Mouse (Mus musculus) neural tube, embryonic 10.5 days (tissue): Measurements from ENCODE around the gene Ksr2.
A peak's percentile ranks its signal among the peaks of the same experiment; 100 is the strongest.

Experiments
- DNase-seq: peaks from one replicate; pipeline ENCODE4 v3.0.0-alpha.2; 2017; ENCODE audit warnings: low spot score; ENCODE audit errors: extremely low spot score

Ksr2 gene

GRCm38 (mm10) chr5:117481162-117481561 is 67.4 kb downstream of the Ksr2 start:
- DNase-seq: no peak

DNA sequence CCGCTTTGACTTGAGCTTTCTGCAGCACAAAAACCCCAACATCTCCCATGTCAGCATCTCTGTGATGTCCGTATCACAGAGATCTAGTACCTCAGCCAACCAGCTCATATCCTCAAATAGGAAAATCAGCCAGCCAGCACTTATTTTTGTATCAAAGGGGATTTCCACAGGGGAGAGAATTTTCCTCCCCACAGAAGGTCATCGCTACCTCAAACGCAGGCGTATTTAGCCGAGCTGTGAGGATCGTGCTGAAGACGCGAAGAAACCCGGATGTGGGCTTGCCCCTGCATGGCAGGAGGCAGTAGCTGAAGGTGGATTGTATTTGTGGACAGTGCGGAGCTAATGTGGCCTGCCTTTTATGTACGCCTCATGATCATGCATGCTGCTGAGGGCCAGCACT is 67.8 kb downstream of the Ksr2 start:
- no peak for DNase-seq

GRCm38 (mm10) chr5:117482013-117482412 is 68.2 kb downstream of the Ksr2 start:
- DNase-seq: no peak

DNA sequence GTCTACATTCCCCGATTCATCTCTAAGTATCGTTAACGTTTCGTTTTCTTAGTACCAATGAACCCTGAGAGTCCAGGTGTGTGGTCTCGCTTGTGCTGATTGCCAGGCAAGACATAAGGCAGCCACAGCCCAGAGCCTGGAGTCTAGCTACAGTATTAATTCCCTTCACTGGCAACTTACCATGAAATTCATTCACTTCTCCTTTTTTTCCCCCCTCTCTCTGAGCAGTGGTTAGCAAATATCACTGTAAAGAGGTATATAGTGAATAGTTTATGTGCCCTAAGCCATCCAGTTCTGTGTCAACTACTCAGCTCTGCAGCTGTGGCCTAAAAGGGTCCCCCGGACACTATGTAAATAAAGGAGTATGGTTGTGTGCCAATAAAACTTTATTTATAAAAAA is 71.6 kb downstream of the Ksr2 start:
- DNase-seq: no peak

DNA sequence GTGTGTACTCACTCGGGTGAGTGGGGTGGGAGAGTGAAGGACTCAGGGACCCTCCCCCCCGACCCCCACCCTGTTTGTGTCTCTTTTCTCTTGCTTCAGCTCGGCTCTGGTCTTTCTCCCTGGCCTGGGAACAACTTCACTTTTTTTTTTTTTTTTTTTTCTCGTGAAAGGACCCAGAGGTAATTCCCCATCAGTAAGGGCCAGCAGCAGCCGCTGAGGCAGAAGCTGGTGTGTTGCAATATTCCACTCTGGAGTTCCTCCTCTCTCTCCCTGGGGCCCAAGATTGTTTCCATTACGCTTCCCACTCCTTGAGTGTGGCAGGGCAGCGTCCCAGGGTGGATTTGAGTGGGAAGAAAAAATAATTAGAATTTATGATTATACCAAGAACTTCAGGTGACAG is 72.3 kb downstream of the Ksr2 start:
- no peak for DNase-seq

- DNase-seq: no peak
Observed at GRCm38 (mm10) chr5:117488155-117488554, 74.4 kb downstream of the Ksr2 start.

- no peak for DNase-seq
Observed at GRCm38 (mm10) chr5:117488670-117489325, 75.0 kb downstream of the Ksr2 start.

GRCm38 (mm10) chr5:117492933-117493863 is 79.4 kb downstream of the Ksr2 start:
- DNase-seq: peak; percentile 72

- DNase-seq: peak; percentile 64
Observed at GRCm38 (mm10) chr5:117493947-117494346, 80.1 kb downstream of the Ksr2 start.

- DNase-seq: no peak
Observed at GRCm38 (mm10) chr5:117497084-117497483, 83.3 kb downstream of the Ksr2 start.

- DNase-seq: no peak
Observed at GRCm38 (mm10) chr5:117502611-117503010, 88.8 kb downstream of the Ksr2 start.

DNA sequence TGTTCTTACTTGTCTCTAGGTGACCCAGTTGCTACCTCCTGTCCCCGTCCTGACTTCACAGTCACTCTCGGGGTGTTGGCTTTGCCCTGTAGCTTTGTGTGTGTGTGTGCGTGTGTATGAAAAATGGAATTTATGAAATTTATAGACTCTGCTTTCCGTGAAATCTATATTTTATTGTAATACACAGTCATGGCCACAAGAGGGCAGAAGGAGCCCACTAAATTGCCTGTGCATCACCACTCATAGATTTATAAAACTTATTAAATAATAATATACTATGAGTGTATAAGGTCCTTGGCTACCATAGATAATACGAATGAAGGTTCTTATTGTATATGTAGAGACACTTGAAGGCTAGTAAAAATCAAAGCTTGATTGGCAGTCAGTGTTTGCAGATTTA is 90.6 kb downstream of the Ksr2 start:
- DNase-seq: no peak

DNA sequence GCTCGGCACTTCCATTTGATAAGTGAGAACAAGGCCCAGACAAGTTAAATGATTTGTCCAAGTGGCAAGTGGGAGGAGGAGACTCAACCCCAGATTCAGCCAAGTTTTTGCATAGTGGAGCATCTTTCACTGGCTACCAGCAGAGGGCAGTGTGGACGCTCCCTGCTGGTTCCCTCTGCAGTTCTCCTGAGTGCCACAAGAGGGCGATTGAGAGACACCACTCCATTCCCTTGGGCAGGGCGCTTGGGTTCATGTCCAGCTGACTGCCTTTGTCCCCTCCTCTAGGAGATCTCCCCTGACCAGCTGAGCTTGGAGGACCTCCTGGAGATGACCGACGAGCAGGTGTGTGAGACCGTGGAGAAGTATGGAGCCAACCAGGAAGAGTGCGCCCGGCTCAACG is 91.4 kb downstream of the Ksr2 start:
- peak; percentile 69 for DNase-seq

- no peak for DNase-seq
Observed at GRCm38 (mm10) chr5:117505769-117506168, 92.0 kb downstream of the Ksr2 start.

GRCm38 (mm10) chr5:117506406-117506805 is 92.6 kb downstream of the Ksr2 start:
- peak; percentile 70 for DNase-seq

GRCm38 (mm10) chr5:117509511-117510375 is 95.9 kb downstream of the Ksr2 start:
- peak; percentile 61 for DNase-seq

DNA sequence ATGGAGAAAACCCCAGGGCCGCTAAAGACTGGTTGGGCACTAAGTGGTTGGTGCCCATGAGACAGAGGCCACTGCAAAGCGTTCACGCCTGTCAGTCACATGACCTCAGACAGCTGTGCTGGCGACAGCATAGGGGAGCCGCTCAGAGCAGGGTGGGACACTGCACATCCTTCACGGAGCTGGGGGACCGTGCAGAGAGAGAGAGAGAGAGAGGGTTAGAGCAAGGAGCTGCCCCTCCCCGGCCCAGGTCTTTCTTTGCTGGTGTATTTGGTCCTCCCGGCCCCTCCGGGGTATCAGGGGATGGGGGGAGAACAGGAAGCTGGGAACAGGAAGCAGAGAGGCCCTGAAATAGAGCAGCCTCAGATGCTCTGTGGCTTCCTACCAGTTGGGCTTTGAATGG is 97.1 kb downstream of the Ksr2 start:
- DNase-seq: no peak

DNA sequence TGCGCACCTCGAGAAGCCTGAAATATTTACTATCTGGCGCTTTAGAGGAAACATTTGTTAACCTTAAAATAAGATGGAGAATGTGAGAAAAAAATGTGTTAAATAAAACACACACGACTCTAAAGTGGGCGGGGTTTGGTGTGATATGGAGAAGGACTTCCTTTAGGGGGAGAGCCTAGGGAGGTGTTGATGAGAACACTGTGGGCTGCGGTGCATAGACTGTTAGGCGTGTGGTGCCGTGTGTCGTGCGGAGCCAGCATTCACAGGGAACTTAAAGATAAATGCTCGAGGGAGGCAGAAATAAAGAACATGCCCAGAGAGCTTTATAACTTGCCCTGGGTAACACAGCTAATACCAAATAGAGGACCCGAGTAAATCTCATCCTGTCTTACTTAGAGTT is 101.6 kb downstream of the Ksr2 start:
- no peak for DNase-seq

DNA sequence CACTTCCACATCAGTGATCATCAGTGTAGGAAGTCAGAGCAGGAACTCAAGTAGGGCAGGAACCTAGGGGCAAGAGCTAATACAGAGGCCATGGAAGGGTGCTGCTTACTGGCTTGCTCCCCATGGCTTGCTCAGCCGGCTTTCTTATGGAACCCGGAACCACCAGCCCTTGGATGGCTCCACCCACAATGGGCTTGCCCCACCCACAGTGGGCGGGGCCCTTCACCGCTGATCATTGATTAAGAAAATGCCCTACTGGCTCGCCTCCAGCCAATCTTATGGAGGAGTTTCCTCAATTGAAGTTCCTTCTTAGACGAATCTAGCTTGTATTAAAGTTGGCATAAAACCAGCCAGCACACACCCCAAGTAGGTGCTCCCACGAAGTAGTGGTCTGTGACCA is 102.1 kb downstream of the Ksr2 start:
- DNase-seq: no peak

DNA sequence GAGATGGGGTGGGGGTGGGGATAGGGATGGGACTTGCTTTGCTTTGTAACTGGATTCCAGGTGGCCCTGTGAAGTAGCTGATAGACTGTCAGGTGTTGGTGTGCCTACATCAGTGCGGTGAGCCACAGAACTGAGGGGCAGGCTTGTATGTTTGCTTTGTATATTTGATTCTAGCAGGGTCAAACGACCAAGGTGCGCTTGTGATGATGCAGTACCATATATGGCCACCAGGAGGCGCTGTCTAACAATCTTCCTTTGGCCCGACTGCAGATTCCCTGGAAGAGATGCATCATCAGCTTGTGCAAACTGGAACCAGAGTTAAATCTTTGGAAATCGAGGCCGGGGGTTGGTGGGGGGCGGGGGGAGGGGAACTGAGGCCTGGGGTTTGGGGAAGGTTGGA is 102.8 kb downstream of the Ksr2 start:
- DNase-seq: peak; percentile 84

DNA sequence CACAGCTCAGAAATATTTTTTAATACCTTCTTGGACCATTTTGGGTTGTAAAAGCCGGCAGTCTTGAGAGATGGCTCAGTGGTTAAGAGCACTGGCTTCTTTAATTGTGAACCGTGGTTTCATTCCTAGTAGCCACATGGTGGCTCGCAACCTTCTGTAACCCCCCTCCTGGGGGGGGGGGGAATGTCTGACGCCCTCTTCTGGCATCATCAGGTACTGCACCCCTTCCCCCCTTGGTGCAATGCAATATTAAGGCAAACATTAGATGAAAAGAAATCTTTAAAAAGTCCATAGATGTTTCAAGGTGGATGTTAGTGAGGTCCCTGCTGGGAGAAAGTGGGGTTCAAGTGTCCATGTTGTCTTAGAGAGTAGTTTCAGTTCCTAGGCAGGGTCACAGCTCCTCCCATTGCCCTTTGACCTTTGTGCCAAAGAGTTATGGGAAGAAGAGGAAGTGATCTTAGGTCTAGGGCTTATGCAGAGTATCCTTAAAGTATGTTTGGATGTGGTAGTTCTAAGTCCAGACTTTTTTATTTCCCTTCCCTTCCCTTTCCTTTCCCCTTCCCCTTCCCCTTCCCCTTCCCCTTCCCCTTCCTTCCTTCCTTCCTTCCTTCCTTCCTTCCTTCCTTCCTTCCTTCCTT is 106.2 kb downstream of the Ksr2 start:
- DNase-seq: no peak
